Mouse (Mus musculus) embryo, embryonic 10.5 days (tissue): Measurements from ENCODE around the gene Zfhx3.
A peak's percentile ranks its signal among the peaks of the same experiment; 100 is the strongest.

ENCODE experiments used
- DNase-seq: peaks from one replicate; pipeline ENCODE4 v3.0.0-alpha.2; 2015; ENCODE audit warnings: low spot score

Zfhx3 gene

GRCm38 (mm10) chr8:108714636-108715415 lies 772.4 kb downstream of the Zfhx3 start:
- peak; percentile 83 for DNase-seq

GRCm38 (mm10) chr8:108715416-108715948 lies 773.0 kb downstream of the Zfhx3 start:
- DNase-seq: no peak

- DNase-seq: no peak
These were observed 773.9 kb downstream of the Zfhx3 start for GRCm38 (mm10) chr8:108716291-108716811.

- no peak for DNase-seq
These were observed 775.1 kb downstream of the Zfhx3 start for GRCm38 (mm10) chr8:108717545-108717944.

GRCm38 (mm10) chr8:108718031-108718430 lies 775.6 kb downstream of the Zfhx3 start:
- DNase-seq: no peak

GRCm38 (mm10) chr8:108720840-108721239 lies 778.4 kb downstream of the Zfhx3 start:
- no peak for DNase-seq

GRCm38 (mm10) chr8:108722671-108723513 lies 780.4 kb downstream of the Zfhx3 start:
- DNase-seq: peak; percentile 34

GRCm38 (mm10) chr8:108723636-108724035 lies 781.2 kb downstream of the Zfhx3 start:
- peak; percentile 11 for DNase-seq

- peak; percentile 34 for DNase-seq
These were observed 782.5 kb downstream of the Zfhx3 start for GRCm38 (mm10) chr8:108724818-108725506.

GRCm38 (mm10) chr8:108725631-108726030 lies 783.2 kb downstream of the Zfhx3 start:
- DNase-seq: peak; percentile 9

- DNase-seq: peak; percentile 82
These were observed 784.2 kb downstream of the Zfhx3 start for GRCm38 (mm10) chr8:108726541-108727241.

- peak; percentile 85 for DNase-seq
These were observed 786.7 kb downstream of the Zfhx3 start for GRCm38 (mm10) chr8:108729169-108729568.

GRCm38 (mm10) chr8:108729667-108730329 lies 787.4 kb downstream of the Zfhx3 start:
- DNase-seq: peak; percentile 42

GRCm38 (mm10) chr8:108730907-108731440 lies 788.5 kb downstream of the Zfhx3 start:
- DNase-seq: peak; percentile 10

- DNase-seq: peak; percentile 49
These were observed 790.1 kb downstream of the Zfhx3 start for GRCm38 (mm10) chr8:108732500-108732899.

- no peak for DNase-seq
These were observed 790.9 kb downstream of the Zfhx3 start for GRCm38 (mm10) chr8:108733385-108733784.

GRCm38 (mm10) chr8:108736442-108736841 lies 794.0 kb downstream of the Zfhx3 start:
- no peak for DNase-seq

GRCm38 (mm10) chr8:108738179-108738578 lies 795.7 kb downstream of the Zfhx3 start:
- DNase-seq: no peak

GRCm38 (mm10) chr8:108739517-108739916 lies 797.1 kb downstream of the Zfhx3 start:
- no peak for DNase-seq

GRCm38 (mm10) chr8:108740443-108740842 lies 798.0 kb downstream of the Zfhx3 start:
- DNase-seq: no peak
